Mouse (Mus musculus): ENCODE data around the gene Gm13278. TPM values are rescaled to one million over a fixed set of nuclear protein-coding genes. Genes with fewer than 3 reads are reported as not detected.

The Gm13278 gene
- polyA plus RNA-seq, 1 experiment, result not detected

DNA sequence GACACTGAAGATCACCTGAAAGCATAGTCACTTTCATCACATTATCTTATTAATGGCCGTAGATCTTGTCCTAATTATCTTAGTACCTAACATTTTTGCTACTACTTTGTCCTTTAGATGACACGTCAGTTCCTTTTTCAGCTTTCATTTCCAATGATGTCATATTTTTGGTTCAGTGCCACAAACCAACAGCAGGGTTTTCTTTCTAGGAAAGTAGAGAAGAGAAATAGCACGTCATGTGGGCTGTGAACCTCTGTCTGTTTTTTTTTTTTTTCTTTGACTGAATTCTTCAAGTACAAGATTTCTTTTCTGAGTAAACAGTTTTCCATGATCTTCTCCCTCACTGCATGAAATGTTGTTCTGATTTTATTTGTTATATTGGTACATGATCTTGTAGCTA is 48.7 kb downstream of the Gm13278 start:
- no peaks in the 10 kb centered on the region for H3K27me3 ChIP-seq (ENCODE audit: control insufficient read depth, insufficient read depth, low read length)
- WGBS, result 38% methylated on average over 3 of the region's 3 CpGs
- TF ChIP-seq CTCF (IDR thresholded peaks at IDR 0.05; ENCODE audit: extremely low read depth, insufficient read depth, insufficient read length, insufficient replicate concordance), result no peak
- TF ChIP-seq POLR2A (IDR thresholded peaks at IDR 0.05; ENCODE audit: low read depth, low read length), result no peak
- DNase-seq (ENCODE audit: low read depth in 1 of 2, low spot score in 2 of 2), result no peak
- no peak overlapping the region for H3K27ac ChIP-seq (ENCODE audit: insufficient read depth, low read length)
- no peaks in the 10 kb centered on the region for H3K36me3 ChIP-seq (ENCODE audit: control insufficient read depth, insufficient read depth, low read length)
- H3K4me3 ChIP-seq (ENCODE audit: extremely low read depth, insufficient read depth, insufficient read length), result no peak overlapping the region; the same call in 1 of the 2 replicates
- no peaks in the 10 kb centered on the region; the same call in 1 of the 2 replicates for H3K4me1 ChIP-seq (ENCODE audit: control insufficient read depth, insufficient read depth, insufficient read length)

DNA sequence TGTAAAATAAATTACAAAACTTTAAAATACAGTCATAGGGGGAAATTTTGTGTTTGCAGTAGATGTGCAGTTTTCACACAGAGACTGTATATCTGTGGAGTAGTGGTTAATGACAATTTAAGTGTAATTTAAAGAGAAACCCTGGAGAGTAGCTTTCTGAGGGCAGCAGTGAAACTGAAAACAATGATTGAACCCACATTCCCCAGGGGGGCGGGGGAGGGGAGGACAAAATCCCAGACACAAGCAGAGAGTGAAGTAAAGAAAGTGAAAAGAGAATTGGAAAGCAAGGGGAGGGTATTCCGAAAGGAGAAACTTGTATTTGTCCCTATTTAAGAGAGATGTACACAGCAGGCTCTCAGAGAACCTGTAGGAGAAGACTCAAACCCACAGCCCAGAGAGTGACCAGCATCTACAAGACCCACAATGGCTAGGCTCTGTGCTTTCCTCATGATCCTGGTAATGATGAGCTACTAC is 50.1 kb downstream of the Gm13278 start, which contains the start of gene Ifna4:
Gene Ifna4, plus strand, starts transcription at position 424 of the 474 bp plus-strand sequence.
- Histone ChIP-seq H3K4me1 (ENCODE audit: control insufficient read depth, insufficient read depth, insufficient read length) (no peaks in the 10 kb centered on the region; the same call in 1 of the 2 replicates), H3K27me3 (ENCODE audit: control insufficient read depth, insufficient read depth, low read length) (no peaks in the 10 kb centered on the region), H3K4me3 (ENCODE audit: extremely low read depth, insufficient read depth, insufficient read length) (no peak within 1 kb of the TSS), H3K27ac (ENCODE audit: insufficient read depth, low read length) (no peak within 1 kb of the TSS), H3K36me3 (ENCODE audit: control insufficient read depth, insufficient read depth, low read length) (no peaks in the 10 kb centered on the region)
- 78% methylated on average over 2 of the region's 2 CpGs for WGBS
- DNase-seq (ENCODE audit: low read depth in 1 of 2, low spot score in 2 of 2), result no peak
- TF ChIP-seq POLR2A (IDR thresholded peaks at IDR 0.05; ENCODE audit: low read depth, low read length) (no peak), CTCF (IDR thresholded peaks at IDR 0.05; ENCODE audit: extremely low read depth, insufficient read depth, insufficient read length, insufficient replicate concordance) (no peak)

Other genes with a start within 250 kb of the Gm13278 start
- gene Ifna15, start 233.3 kb upstream of the Gm13278 start, polyA plus RNA-seq (2012; rRNA removed), result not detected in 2 replicates
- not detected in 2 replicates for gene Ifna14, start 219.8 kb upstream of the Gm13278 start, polyA plus RNA-seq (2012; rRNA removed)
- not detected in 2 replicates for gene Ifna9, start 199.2 kb upstream of the Gm13278 start, polyA plus RNA-seq (2012; rRNA removed)
- gene Ifna12, start 188.2 kb upstream of the Gm13278 start, polyA plus RNA-seq (2012; rRNA removed), result not detected in 2 replicates
- not detected in 2 replicates for gene C87499, start 157.1 kb upstream of the Gm13278 start, polyA plus RNA-seq (2012; rRNA removed)
- gene Ifna13, start 147.1 kb upstream of the Gm13278 start, polyA plus RNA-seq (2012; rRNA removed), result not detected in 2 replicates
- gene Ifna16, start 114.6 kb upstream of the Gm13278 start, polyA plus RNA-seq (2012; rRNA removed), result not detected in 2 replicates
- not detected in 2 replicates for gene Ifna2, start 107.6 kb upstream of the Gm13278 start, polyA plus RNA-seq (2012; rRNA removed)
- not detected in 2 replicates for gene Ifnab, start 100.2 kb upstream of the Gm13278 start, polyA plus RNA-seq (2012; rRNA removed)
- 0.18 and 0.45 TPM in 2 replicates for gene Gm26566, start 69.7 kb upstream of the Gm13278 start, polyA plus RNA-seq (2012; rRNA removed)
- gene Klhl9, start 69.1 kb upstream of the Gm13278 start, polyA plus RNA-seq (2012; rRNA removed), result 8.4 and 11.4 TPM in 2 replicates
- gene Gm13271, start 36.7 kb upstream of the Gm13278 start, polyA plus RNA-seq (2012; rRNA removed), result not detected in 2 replicates
- 0.07 TPM in 1 of 2 replicates, not detected in the other for gene Gm13283, start 31.4 kb upstream of the Gm13278 start, polyA plus RNA-seq (2012; rRNA removed)
- not detected in 2 replicates for gene Gm13290, start 17.7 kb upstream of the Gm13278 start, polyA plus RNA-seq (2012; rRNA removed)
- not detected in 2 replicates for gene Gm13289, start 14.6 kb upstream of the Gm13278 start, polyA plus RNA-seq (2012; rRNA removed)
- gene Gm13272, start 11.7 kb upstream of the Gm13278 start, polyA plus RNA-seq (2012; rRNA removed), result not detected in 2 replicates
- not detected in 2 replicates for gene Ifnz, start 9.4 kb upstream of the Gm13278 start, polyA plus RNA-seq (2012; rRNA removed)
- not detected in 2 replicates for gene Gm13276, start 5.8 kb upstream of the Gm13278 start, polyA plus RNA-seq (2012; rRNA removed)
- not detected in 2 replicates for gene Gm13277, start 2.9 kb upstream of the Gm13278 start, polyA plus RNA-seq (2012; rRNA removed)
- gene Gm13275, start 2.9 kb downstream of the Gm13278 start, polyA plus RNA-seq (2012; rRNA removed), result not detected in 2 replicates
- gene Gm13279, start 5.8 kb downstream of the Gm13278 start, polyA plus RNA-seq (2012; rRNA removed), result not detected in 2 replicates
- gene Gm13285, start 8.1 kb downstream of the Gm13278 start, polyA plus RNA-seq (2012; rRNA removed), result not detected in 2 replicates
- gene Gm13287, start 11.7 kb downstream of the Gm13278 start, polyA plus RNA-seq (2012; rRNA removed), result not detected in 2 replicates
- gene Gm13288, start 14.0 kb downstream of the Gm13278 start, polyA plus RNA-seq (2012; rRNA removed), result not detected in 2 replicates
- gene Ifna7, start 24.7 kb downstream of the Gm13278 start, polyA plus RNA-seq (2012; rRNA removed), result not detected in 2 replicates
- not detected in 2 replicates for gene Ifna11, start 28.4 kb downstream of the Gm13278 start, polyA plus RNA-seq (2012; rRNA removed)
- gene Ifna6, start 35.9 kb downstream of the Gm13278 start, polyA plus RNA-seq (2012; rRNA removed), result not detected in 2 replicates
- not detected in 2 replicates for gene Ifna5, start 44.0 kb downstream of the Gm13278 start, polyA plus RNA-seq (2012; rRNA removed)
- not detected in 2 replicates for gene Ifna4, start 50.3 kb downstream of the Gm13278 start, polyA plus RNA-seq (2012; rRNA removed)
- not detected in 2 replicates for gene Ifna1, start 58.5 kb downstream of the Gm13278 start, polyA plus RNA-seq (2012; rRNA removed)
- not detected in 2 replicates for gene Ifne, start 88.7 kb downstream of the Gm13278 start, polyA plus RNA-seq (2012; rRNA removed)

All from spleen, adult 2 months (tissue).